Mouse (Mus musculus): Measurements from ENCODE around the gene Hoxb6.

DNA sequence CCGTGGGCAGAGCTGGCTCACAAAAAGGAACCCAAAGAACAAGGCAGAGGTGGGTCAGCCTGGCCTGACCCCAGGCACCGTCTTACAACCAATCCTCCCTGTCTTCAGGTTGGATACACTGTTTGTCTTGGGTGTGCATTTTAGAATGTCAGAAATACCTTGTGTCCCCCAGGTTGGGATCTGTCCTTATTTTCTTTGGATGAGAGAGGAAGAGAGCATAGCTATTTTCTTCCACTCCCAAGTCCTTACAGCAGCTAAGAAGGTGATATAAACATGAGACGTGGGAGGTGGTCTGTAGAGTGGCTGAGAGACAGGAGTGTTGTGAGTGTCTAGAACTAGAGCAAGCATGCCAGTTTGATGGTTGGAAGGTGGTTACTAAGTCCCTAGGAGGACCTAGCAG lies 5.2 kb downstream of the Hoxb6 start:
- TF ChIP-seq CTCF (IDR thresholded peaks at IDR 0.05; ENCODE audit: low read depth, low read length) (no peak), POLR2A (IDR thresholded peaks at IDR 0.05; ENCODE audit: borderline replicate concordance, low read depth, low read length) (no peak)
